Mouse (Mus musculus): ENCODE results near the gene Ndrg3.
"Not testable (repeated sequence)": the region's sequence is repeated elsewhere in the genome, so short reads cannot be mapped to it uniquely, and the experiment has no call there.

Ndrg3 gene

GRCm38 (mm10) chr2:156954463-156954862 is 37.4 kb downstream of the Ndrg3 start:
- in situ Hi-C loops (cut with MboI; ENCODE audit: low pct_unique_long_range_greater_than_20kb in 1 of 2, low sequenced_read_pairs in 2 of 2, unreplicated experiment in 1 of 2): no loop called here

- in situ Hi-C loops (cut with MboI; ENCODE audit: low pct_unique_long_range_greater_than_20kb in 1 of 2, low sequenced_read_pairs in 2 of 2, unreplicated experiment in 1 of 2): no loop called here
Measured at GRCm38 (mm10) chr2:156951301-156952094, 40.4 kb downstream of the Ndrg3 start.

- in situ Hi-C loops (cut with MboI; ENCODE audit: low pct_unique_long_range_greater_than_20kb in 1 of 2, low sequenced_read_pairs in 2 of 2, unreplicated experiment in 1 of 2): no loop called here
Measured at GRCm38 (mm10) chr2:156950816-156951215, 41.0 kb downstream of the Ndrg3 start.

GRCm38 (mm10) chr2:156941523-156941922 is 50.3 kb downstream of the Ndrg3 start:
- in situ Hi-C loops (cut with MboI; ENCODE audit: low pct_unique_long_range_greater_than_20kb in 1 of 2, low sequenced_read_pairs in 2 of 2, unreplicated experiment in 1 of 2): not testable (repeated sequence)

- in situ Hi-C loops (cut with MboI; ENCODE audit: low pct_unique_long_range_greater_than_20kb in 1 of 2, low sequenced_read_pairs in 2 of 2, unreplicated experiment in 1 of 2): loop anchor here in 1 of 2 experiments (5.0 kb wide), 1 partner anchor 43 kb away; no protein-coding TSS in a partner anchor
Measured at GRCm38 (mm10) chr2:156939926-156940325, 51.9 kb downstream of the Ndrg3 start.

GRCm38 (mm10) chr2:156937795-156938194 is 54.1 kb downstream of the Ndrg3 start:
- in situ Hi-C loops (cut with MboI; ENCODE audit: low pct_unique_long_range_greater_than_20kb in 1 of 2, low sequenced_read_pairs in 2 of 2, unreplicated experiment in 1 of 2): loop anchor here in 1 of 2 experiments (5.0 kb wide), 1 partner anchor 40 kb away; no protein-coding TSS in a partner anchor

- in situ Hi-C loops (cut with MboI; ENCODE audit: low pct_unique_long_range_greater_than_20kb in 1 of 2, low sequenced_read_pairs in 2 of 2, unreplicated experiment in 1 of 2): loop anchor here in 1 of 2 experiments (5.0 kb wide), 1 partner anchor 38 kb away; no protein-coding TSS in a partner anchor
Measured at GRCm38 (mm10) chr2:156935005-156935404, 56.9 kb downstream of the Ndrg3 start.

- in situ Hi-C loops (cut with MboI; ENCODE audit: low pct_unique_long_range_greater_than_20kb in 1 of 2, low sequenced_read_pairs in 2 of 2, unreplicated experiment in 1 of 2): no loop called here
Measured at GRCm38 (mm10) chr2:156933426-156933825, 58.4 kb downstream of the Ndrg3 start.

GRCm38 (mm10) chr2:156931421-156931820 is 60.4 kb downstream of the Ndrg3 start:
- in situ Hi-C loops (cut with MboI; ENCODE audit: low pct_unique_long_range_greater_than_20kb in 1 of 2, low sequenced_read_pairs in 2 of 2, unreplicated experiment in 1 of 2): no loop called here

- in situ Hi-C loops (cut with MboI; ENCODE audit: low pct_unique_long_range_greater_than_20kb in 1 of 2, low sequenced_read_pairs in 2 of 2, unreplicated experiment in 1 of 2): no loop called here
Measured at GRCm38 (mm10) chr2:156930549-156930948, 61.3 kb downstream of the Ndrg3 start.

- in situ Hi-C loops (cut with MboI; ENCODE audit: low pct_unique_long_range_greater_than_20kb in 1 of 2, low sequenced_read_pairs in 2 of 2, unreplicated experiment in 1 of 2): no loop called here
Measured at GRCm38 (mm10) chr2:156929519-156930120, 62.2 kb downstream of the Ndrg3 start.

GRCm38 (mm10) chr2:156928606-156929005 is 63.2 kb downstream of the Ndrg3 start:
- in situ Hi-C loops (cut with MboI; ENCODE audit: low pct_unique_long_range_greater_than_20kb in 1 of 2, low sequenced_read_pairs in 2 of 2, unreplicated experiment in 1 of 2): no loop called here

- in situ Hi-C loops (cut with MboI; ENCODE audit: low pct_unique_long_range_greater_than_20kb in 1 of 2, low sequenced_read_pairs in 2 of 2, unreplicated experiment in 1 of 2): no loop called here
Measured at GRCm38 (mm10) chr2:156927663-156928062, 64.2 kb downstream of the Ndrg3 start.

- in situ Hi-C loops (cut with MboI; ENCODE audit: low pct_unique_long_range_greater_than_20kb in 1 of 2, low sequenced_read_pairs in 2 of 2, unreplicated experiment in 1 of 2): not testable (repeated sequence)
Measured at GRCm38 (mm10) chr2:156925611-156926010, 66.2 kb downstream of the Ndrg3 start.

- in situ Hi-C loops (cut with MboI; ENCODE audit: low pct_unique_long_range_greater_than_20kb in 1 of 2, low sequenced_read_pairs in 2 of 2, unreplicated experiment in 1 of 2): not testable (repeated sequence)
Measured at GRCm38 (mm10) chr2:156925075-156925474, 66.8 kb downstream of the Ndrg3 start.

- in situ Hi-C loops (cut with MboI; ENCODE audit: low pct_unique_long_range_greater_than_20kb in 1 of 2, low sequenced_read_pairs in 2 of 2, unreplicated experiment in 1 of 2): no loop called here
Measured at GRCm38 (mm10) chr2:156924210-156924898, 67.5 kb downstream of the Ndrg3 start.

GRCm38 (mm10) chr2:156923057-156923456 is 68.8 kb downstream of the Ndrg3 start:
- in situ Hi-C loops (cut with MboI; ENCODE audit: low pct_unique_long_range_greater_than_20kb in 1 of 2, low sequenced_read_pairs in 2 of 2, unreplicated experiment in 1 of 2): no loop called here

- in situ Hi-C loops (cut with MboI; ENCODE audit: low pct_unique_long_range_greater_than_20kb in 1 of 2, low sequenced_read_pairs in 2 of 2, unreplicated experiment in 1 of 2): no loop called here
Measured at GRCm38 (mm10) chr2:156919796-156920195, 72.1 kb downstream of the Ndrg3 start.

GRCm38 (mm10) chr2:156919191-156919590 is 72.7 kb downstream of the Ndrg3 start:
- in situ Hi-C loops (cut with MboI; ENCODE audit: low pct_unique_long_range_greater_than_20kb in 1 of 2, low sequenced_read_pairs in 2 of 2, unreplicated experiment in 1 of 2): not testable (repeated sequence)
